Mouse (Mus musculus) forebrain, postnatal 0 days (tissue): ENCODE measurements around the gene Xrcc1. TPM values are rescaled to one million over a fixed set of nuclear protein-coding genes. Genes with fewer than 3 reads are reported as not detected.

ENCODE experiments used
- ATAC-seq: fragments of 200-750 bp; cut with Nextera tagmentation; 2 replicates; pipeline ENCODE4 v1.8.0; 2017; ENCODE audit warnings: mild to moderate bottlenecking, moderate library complexity
- DNase-seq: peaks from one replicate; pipeline ENCODE4 v3.0.0-alpha.2; 2015
- H3K27ac ChIP-seq: fragments of 300-500 bp; sonication (generic); 2 replicates; pipeline ENCODE4 v1.5.1; 2014; ENCODE audit warnings: low read depth, mild to moderate bottlenecking, antibody characterized with exemption, low read length, moderate library complexity, mixed read lengths
- H3K27me3 ChIP-seq: fragments of 300-500 bp; sonication (generic); 2 replicates; pipeline ENCODE4 v1.6.1; 2014; ENCODE audit warnings: mild to moderate bottlenecking, low read length, mixed read lengths; ENCODE audit not compliant: insufficient read depth
- H3K36me3 ChIP-seq: fragments of 300-500 bp; sonication (generic); 2 replicates; pipeline ENCODE4 v1.6.1; 2014; ENCODE audit warnings: mild to moderate bottlenecking, moderate library complexity; ENCODE audit not compliant: insufficient read depth
- H3K4me1 ChIP-seq: fragments of 300-500 bp; sonication (generic); 2 replicates; pipeline ENCODE4 v1.6.1; 2014; ENCODE audit warnings: antibody characterized with exemption; ENCODE audit not compliant: insufficient read depth
- H3K4me2 ChIP-seq: fragments of 300-500 bp; sonication (generic); 2 replicates; pipeline ENCODE4 v1.6.1; 2014; ENCODE audit warnings: low read depth, mild to moderate bottlenecking, moderate library complexity
- H3K4me3 ChIP-seq: fragments of 300-500 bp; sonication (generic); 2 replicates; pipeline ENCODE4 v1.5.1; 2014; ENCODE audit warnings: low read depth, low read length, mixed read lengths
- H3K9ac ChIP-seq: fragments of 300-500 bp; sonication (generic); 2 replicates; pipeline ENCODE4 v1.6.1; 2014; ENCODE audit warnings: mild to moderate bottlenecking
- H3K9me3 ChIP-seq: fragments of 300-500 bp; sonication (generic); 2 replicates; pipeline ENCODE4 v1.6.1; 2016; ENCODE audit warnings: low read length
- CTCF ChIP-seq: sonication (generic); IDR thresholded peaks from 2 replicates; pipeline ENCODE4 v1.5.1; 2016; ENCODE audit warnings: antibody characterized with exemption, control low read depth, low read depth
- WGBS: fragments of 180-500 bp; shearing (Covaris S2); extraction: QIAGEN DNeasy Blood & Tissue Kit; methylation state at CpG from one replicate; pipeline ENCODE4 v1.1.7; 2014; 5-methylcytosine and 5-hydroxymethylcytosine counted together
- polyA plus RNA-seq: library from polyadenylated mRNA; unstranded; fragments of >200 nt; fragmentation: Nextera tagmentation; extraction: Ambion mirVana; gene quantifications from 2 replicates; pipeline ENCODE4 v1.2.1, GENCODE M21; 2015
- total RNA-seq: library from RNA; depleted of rRNA; stranded (reverse); fragments of >200 nt; gene quantifications from 2 replicates; pipeline ENCODE4 v1.2.3, GENCODE M21; 2014

Gene Xrcc1
- total and polyA plus RNA-seq, 2 experiments from 2014 or later: 48.6 to 49.8 TPM

DNA sequence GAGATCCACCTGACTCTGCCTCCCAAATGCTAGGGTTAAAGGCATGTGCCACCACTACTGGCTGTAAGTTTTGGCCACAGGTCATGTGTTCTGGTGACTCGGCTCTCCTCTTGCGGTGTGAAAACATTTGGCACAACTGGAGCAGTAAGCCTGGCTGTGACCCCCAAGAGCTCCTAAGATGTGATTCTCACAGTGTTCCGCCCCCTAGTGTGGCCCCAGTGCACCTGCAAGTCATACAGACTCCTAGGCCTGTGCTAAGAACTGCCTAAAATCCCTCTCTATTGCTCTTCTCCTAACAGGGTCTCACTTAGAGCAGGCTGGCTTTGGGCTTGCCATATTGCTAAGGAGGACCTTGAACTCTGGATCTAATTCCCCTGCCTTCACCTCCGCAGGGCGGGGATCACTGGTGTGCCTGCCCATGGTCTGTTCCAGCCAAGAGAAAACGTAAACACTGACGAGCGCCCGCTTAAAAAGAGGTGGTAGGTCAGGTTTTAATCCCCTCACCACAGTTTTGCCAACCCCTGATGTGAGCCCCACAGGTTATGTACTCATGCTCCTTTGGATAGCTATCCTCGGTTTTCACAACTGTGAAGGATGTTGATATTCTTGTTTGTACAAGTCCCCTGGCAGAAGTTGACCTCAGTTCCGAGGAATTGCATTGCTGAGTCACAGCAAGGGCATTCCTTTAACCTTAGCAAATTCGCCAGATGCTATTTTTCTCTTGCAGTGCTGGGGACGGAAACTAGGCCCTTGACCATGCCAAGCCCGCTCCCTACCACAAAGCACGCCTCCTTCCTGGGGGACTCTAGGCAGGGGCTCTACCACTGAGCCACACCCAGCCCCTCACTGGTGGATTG, 53.4 kb downstream of the Xrcc1 start:
- 80% methylated on average over 15 of the region's 15 CpGs for WGBS
- peak; percentile 23; the same call in 1 of the 2 replicates for TF ChIP-seq CTCF
- H3K27ac ChIP-seq: no peak overlapping the region
- H3K9ac ChIP-seq: no peak overlapping the region
- no peaks in the 10 kb centered on the region for H3K27me3 ChIP-seq
- H3K4me3 ChIP-seq: no peak overlapping the region
- H3K36me3 ChIP-seq: no peaks in the 10 kb centered on the region
- DNase-seq (no peak), ATAC-seq (no peak)
- H3K9me3 ChIP-seq: no peaks in the 10 kb centered on the region
- H3K4me2 ChIP-seq: no peak overlapping the region
- H3K4me1 ChIP-seq: peaks cover 6% of the 10 kb centered on the region; the same call in 1 of the 2 replicates

DNA sequence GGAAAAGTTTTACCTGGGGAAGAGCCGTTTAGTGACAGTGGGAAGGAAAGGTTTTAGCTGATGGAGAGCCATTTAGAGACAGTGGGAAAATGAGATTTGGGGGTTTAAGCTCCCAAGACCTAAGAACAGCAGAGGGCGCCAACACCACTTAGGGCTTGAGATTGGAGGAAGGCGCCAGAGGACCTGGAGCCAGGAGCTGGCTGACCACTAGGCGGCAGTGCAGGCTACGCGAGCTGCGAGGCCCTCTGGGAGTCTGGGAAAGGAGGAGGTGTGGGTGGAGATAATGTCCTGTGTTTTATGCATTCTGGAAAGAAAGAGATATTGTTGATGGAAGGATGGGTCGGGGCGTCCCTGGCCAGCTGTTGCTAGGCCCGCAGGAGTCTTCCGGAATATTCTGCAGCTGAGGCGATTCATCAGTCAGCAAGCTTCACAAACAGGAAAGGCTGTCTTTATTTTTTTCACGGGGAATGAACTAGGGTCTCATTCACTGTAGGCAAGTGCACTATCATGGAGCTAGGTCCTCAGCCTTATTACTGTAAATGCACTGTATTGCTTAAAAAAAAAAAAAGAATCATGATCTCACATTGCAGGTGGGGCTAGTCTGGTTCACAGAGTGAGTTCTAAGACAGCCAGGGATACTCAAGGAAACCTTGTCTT, 55.0 kb downstream of the Xrcc1 start:
- peak; percentile 100 for TF ChIP-seq CTCF
- no peaks in the 10 kb centered on the region for H3K27me3 ChIP-seq
- H3K4me3 ChIP-seq: peak overlapping the region; percentile 31
- ATAC-seq (peak; percentile 98), DNase-seq (peak; percentile 98)
- no peak overlapping the region for H3K27ac ChIP-seq
- 3% methylated on average over 13 of the region's 13 CpGs for WGBS
- H3K9ac ChIP-seq: peak overlapping the region; percentile 46
- no peaks in the 10 kb centered on the region for H3K36me3 ChIP-seq
- H3K9me3 ChIP-seq: no peaks in the 10 kb centered on the region
- H3K4me2 ChIP-seq: peak overlapping the region; percentile 51
- H3K4me1 ChIP-seq: 0 out of 2 replicates have a peak, but pooled peaks cover 4% of the 10 kb centered on the region

DNA sequence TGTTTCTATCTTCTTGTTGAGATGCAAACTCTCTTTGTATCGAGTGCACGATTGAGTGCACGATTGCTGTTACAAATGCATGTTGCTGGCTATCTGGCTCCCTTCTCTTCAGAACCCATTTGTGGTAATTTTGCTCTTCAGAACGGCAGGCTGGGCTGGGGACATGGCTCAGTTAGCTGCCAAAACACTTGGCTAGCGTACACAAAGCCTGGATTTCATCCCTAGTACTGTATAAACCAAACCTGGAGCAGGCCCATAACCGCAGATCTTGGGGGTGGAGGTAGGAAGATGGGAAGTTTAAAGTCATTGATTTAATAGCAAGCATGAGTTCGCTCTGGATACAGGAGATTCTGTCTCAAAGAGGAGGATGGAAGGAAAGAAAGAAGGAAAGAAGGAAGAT, 59.5 kb downstream of the Xrcc1 start:
- no peak overlapping the region for H3K9ac ChIP-seq
- 0 out of 2 replicates have a peak, but pooled peaks cover 4% of the 10 kb centered on the region for H3K4me1 ChIP-seq
- no peak for DNase-seq
- H3K4me2 ChIP-seq: no peak overlapping the region
- no peak for ATAC-seq
- no peaks in the 10 kb centered on the region; the same call in 1 of the 2 replicates for H3K36me3 ChIP-seq
- no peaks in the 10 kb centered on the region for H3K9me3 ChIP-seq
- H3K4me3 ChIP-seq: no peak overlapping the region
- no peak for TF ChIP-seq CTCF
- peaks cover 11% of the 10 kb centered on the region for H3K27me3 ChIP-seq
- no peak overlapping the region for H3K27ac ChIP-seq
- WGBS: 63% methylated on average over 7 of the region's 7 CpGs

DNA sequence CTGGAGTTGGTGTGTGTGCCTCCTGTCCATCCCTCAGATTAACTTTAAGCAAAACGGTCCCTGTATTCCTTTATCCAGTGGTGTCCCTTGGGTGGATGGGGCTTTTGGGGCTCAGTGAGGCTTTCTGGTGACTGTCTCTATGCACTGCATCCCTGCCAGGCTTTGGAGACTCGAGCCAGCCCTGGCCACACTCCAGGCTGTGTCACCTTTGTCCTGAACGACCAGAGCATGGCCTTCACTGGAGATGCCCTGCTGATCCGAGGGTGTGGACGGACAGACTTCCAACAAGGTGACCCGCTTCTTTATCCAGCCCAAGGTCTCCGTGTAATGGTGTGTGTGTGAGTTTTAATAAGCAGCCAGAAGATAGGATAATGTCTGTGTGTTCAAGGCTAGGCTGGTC, 60.0 kb downstream of the Xrcc1 start:
- no peak for ATAC-seq
- H3K27me3 ChIP-seq: peaks cover 14% of the 10 kb centered on the region
- no peak overlapping the region for H3K4me2 ChIP-seq
- no peaks in the 10 kb centered on the region for H3K9me3 ChIP-seq
- H3K4me3 ChIP-seq: no peak overlapping the region
- H3K9ac ChIP-seq: no peak overlapping the region
- no peaks in the 10 kb centered on the region; the same call in 1 of the 2 replicates for H3K36me3 ChIP-seq
- no peak for TF ChIP-seq CTCF
- WGBS: 79% methylated on average over 7 of the region's 7 CpGs
- no peak overlapping the region for H3K27ac ChIP-seq
- DNase-seq: no peak
- 0 out of 2 replicates have a peak, but pooled peaks cover 4% of the 10 kb centered on the region for H3K4me1 ChIP-seq

DNA sequence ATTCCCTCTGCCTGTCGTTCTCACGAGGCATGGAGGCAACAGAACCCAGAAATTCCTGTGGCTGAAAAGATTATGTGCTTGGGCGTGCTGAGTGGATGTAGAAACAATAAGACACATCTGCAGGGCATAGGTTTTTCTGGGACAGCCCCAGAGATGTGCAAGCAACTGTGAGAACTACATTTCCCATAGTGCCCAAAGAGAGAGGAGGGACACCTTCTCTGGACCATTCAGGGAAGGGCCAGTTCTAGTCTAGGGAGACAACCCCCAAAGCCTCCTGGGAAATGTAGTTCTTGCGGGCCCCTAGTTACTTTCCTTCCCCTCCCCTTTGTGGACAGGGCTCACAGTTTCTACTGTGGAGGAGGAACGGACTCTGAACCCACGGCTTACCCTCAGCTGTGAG, 61.9 kb downstream of the Xrcc1 start:
- TF ChIP-seq CTCF: no peak
- H3K9ac ChIP-seq: no peak overlapping the region
- H3K4me1 ChIP-seq: no peaks in the 10 kb centered on the region
- no peaks in the 10 kb centered on the region; the same call in 1 of the 2 replicates for H3K36me3 ChIP-seq
- H3K4me2 ChIP-seq: no peak overlapping the region
- DNase-seq (peak; percentile 50), ATAC-seq (peak; percentile 86)
- no peaks in the 10 kb centered on the region for H3K9me3 ChIP-seq
- no peak overlapping the region for H3K27ac ChIP-seq
- 56% methylated on average over 6 of the region's 6 CpGs for WGBS
- H3K4me3 ChIP-seq: no peak overlapping the region
- H3K27me3 ChIP-seq: peaks cover 32% of the 10 kb centered on the region

DNA sequence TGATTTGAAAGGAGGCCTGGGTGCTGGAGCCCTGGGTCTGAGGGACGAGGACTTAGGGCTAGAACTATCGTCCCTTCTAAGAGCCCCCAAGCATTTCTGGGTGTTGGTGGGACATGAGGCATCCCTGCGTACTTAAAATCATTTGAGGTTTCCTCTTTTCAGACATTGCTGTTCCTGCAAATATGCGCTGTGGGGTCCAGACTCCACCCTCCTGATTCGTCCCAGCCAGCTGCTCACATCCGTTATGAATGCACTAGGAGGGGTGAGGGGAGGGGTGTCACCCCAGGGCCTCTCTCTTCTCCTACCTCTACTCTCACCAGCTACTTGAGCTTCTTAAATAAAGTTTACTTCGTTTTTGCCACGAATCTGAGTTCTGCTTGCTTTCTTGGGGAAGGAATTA, 62.5 kb downstream of the Xrcc1 start:
- 77% methylated on average over 8 of the region's 8 CpGs for WGBS
- TF ChIP-seq CTCF: no peak

More for the DNA sequence above, 62.5 kb downstream of the Xrcc1 start:
- peaks cover 38% of the 10 kb centered on the region for H3K27me3 ChIP-seq
- no peak for DNase-seq
- no peaks in the 10 kb centered on the region for H3K4me1 ChIP-seq
- no peak overlapping the region for H3K27ac ChIP-seq
- ATAC-seq: no peak
- H3K9ac ChIP-seq: no peak overlapping the region
- no peaks in the 10 kb centered on the region for H3K9me3 ChIP-seq
- H3K36me3 ChIP-seq: no peaks in the 10 kb centered on the region; the same call in 1 of the 2 replicates
- no peak overlapping the region for H3K4me2 ChIP-seq
- H3K4me3 ChIP-seq: no peak overlapping the region
